Mouse (Mus musculus) gastrocnemius, adult 8-10 months (tissue): ENCODE results near the gene Pknox2. TPM values are rescaled to one million over a fixed set of nuclear protein-coding genes. Genes with fewer than 3 reads are reported as not detected.

ENCODE experiments used
- total RNA-seq, 4 experiments: library from RNA; stranded (reverse); gene quantifications; 2 replicates each; pipeline ENCODE4 v1.2.4; 2022

The Pknox2 gene
- total RNA-seq, 4 experiments from 2014 or later, result 31.7 to 55.3 (median 36.5) TPM

Other genes starting within 250 kb of the Pknox2 start
- gene Tmem218, start 60.8 kb upstream of the Pknox2 start, total RNA-seq, result 1 to 10 TPM; 1.9 to 2.9 (median 2.8) TPM
- gene Slc37a2, start 108.3 kb upstream of the Pknox2 start, total RNA-seq, result under 1 TPM; 0.17 to 0.65 (median 0.23) TPM
- gene Ccdc15, start 201.0 kb upstream of the Pknox2 start, total RNA-seq, result 1 to 10 TPM; 1.3 to 1.7 (median 1.6) TPM
- gene Hepacam, start 219.9 kb upstream of the Pknox2 start, total RNA-seq, result under 1 TPM in 1 of 4 experiments, not detected in 3; 0.21 TPM